Mouse (Mus musculus): ENCODE data around the gene Alg13. TPM values are rescaled to one million over a fixed set of nuclear protein-coding genes. Genes with fewer than 3 reads are reported as not detected.

The Alg13 gene
- polyA plus RNA-seq, 1 experiment from 2014 or later: 11.1 TPM

GRCm38 (mm10) chrX:144423848-144424247 lies 106.2 kb downstream of the Alg13 start:
- no peaks in the 10 kb centered on the region for H3K27me3 ChIP-seq (ENCODE audit: control insufficient read depth, insufficient read depth, low read length)
- no peak overlapping the region for H3K9ac ChIP-seq (replicated peaks; ENCODE audit: low read length)
- DNase-seq (no peak), ATAC-seq (ENCODE audit: low FRiP score, low TSS enrichment) (no peak)
- H3K4me2 ChIP-seq (ENCODE audit: low read length): no peak overlapping the region
- no peaks in the 10 kb centered on the region for H3K4me1 ChIP-seq (ENCODE audit: control insufficient read depth, insufficient read depth, low read length)
- H3K27ac ChIP-seq (replicated peaks; ENCODE audit: low read depth, low read length): no peak overlapping the region
- no peak overlapping the region for H3K4me3 ChIP-seq (replicated peaks; ENCODE audit: low read depth, low read length)
- H3K9me3 ChIP-seq (ENCODE audit: control insufficient read depth, low read length): no peaks in the 10 kb centered on the region
- WGBS: 76% methylated on average over 3 of the region's 3 CpGs
- no peaks in the 10 kb centered on the region for H3K36me3 ChIP-seq (ENCODE audit: control insufficient read depth, insufficient read depth, low read length)

Small RNAs within 50 kb of the gene (microRNA-seq; reads per million reads assigned to microRNA genes)
- gene Mir680-2: not detected

Other genes starting within 250 kb of the Alg13 start
- 0.28 and 0.32 TPM in 2 replicates for gene A730046J19Rik, start 164.1 kb upstream of the Alg13 start, polyA plus RNA-seq (2014; fragmentation: Nextera tagmentation; extraction: Ambion mirVana)
- gene Trpc5os, start 138.8 kb downstream of the Alg13 start, polyA plus RNA-seq (2014; fragmentation: Nextera tagmentation; extraction: Ambion mirVana): not detected in 2 replicates